Mouse (Mus musculus) heart, postnatal 0 days (tissue): ENCODE results near the gene Lrch1. TPM values are rescaled to one million over a fixed set of nuclear protein-coding genes. Genes with fewer than 3 reads are reported as not detected.

Experiments
- ATAC-seq: fragments of 200-750 bp; cut with Nextera tagmentation; 2 replicates; pipeline ENCODE4 v1.8.0; 2017; ENCODE audit warnings: low read depth, moderate number of reproducible peaks, moderate library complexity; ENCODE audit not compliant: insufficient read depth
- DNase-seq: peaks from one replicate; pipeline ENCODE4 v3.0.0-alpha.2; 2016; ENCODE audit warnings: low spot score
- H3K27ac ChIP-seq: fragments of 300-500 bp; sonication (generic); 2 replicates; pipeline ENCODE4 v1.5.1; 2014; ENCODE audit warnings: low read depth, mild to moderate bottlenecking
- H3K27me3 ChIP-seq: fragments of 300-500 bp; sonication (generic); 2 replicates; pipeline ENCODE4 v1.6.1; 2014; ENCODE audit warnings: low read length, mixed read lengths; ENCODE audit not compliant: control insufficient read depth, insufficient read depth
- H3K36me3 ChIP-seq: fragments of 300-500 bp; sonication (generic); replicated peaks from 2 replicates; pipeline ENCODE4 v1.6.1; 2014; ENCODE audit warnings: low read length, mixed read lengths; ENCODE audit not compliant: control insufficient read depth, insufficient read depth
- H3K4me1 ChIP-seq: fragments of 300-500 bp; sonication (generic); 2 replicates; pipeline ENCODE4 v1.6.1; 2014; ENCODE audit warnings: antibody characterized with exemption; ENCODE audit not compliant: control insufficient read depth, insufficient read depth
- H3K4me2 ChIP-seq: fragments of 300-500 bp; sonication (generic); 2 replicates; pipeline ENCODE4 v1.6.1; 2014; ENCODE audit warnings: low read depth, mild to moderate bottlenecking, low read length, moderate library complexity
- H3K4me3 ChIP-seq: fragments of 300-500 bp; sonication (generic); 2 replicates; pipeline ENCODE4 v1.5.1; 2014; ENCODE audit warnings: low read depth, low read length
- H3K9ac ChIP-seq: fragments of 300-500 bp; sonication (generic); replicated peaks from 2 replicates; pipeline ENCODE4 v1.6.1; 2014; ENCODE audit warnings: low read depth, low read length, mixed read lengths
- H3K9me3 ChIP-seq: fragments of 300-500 bp; sonication (generic); replicated peaks from 2 replicates; pipeline ENCODE4 v1.6.1; 2016; ENCODE audit warnings: low read length; ENCODE audit not compliant: control insufficient read depth
- CTCF ChIP-seq: IDR thresholded peaks from 2 replicates; pipeline ENCODE4 v1.5.1; 2016; ENCODE audit warnings: antibody characterized with exemption, control low read depth, low read depth
- EP300 ChIP-seq: IDR thresholded peaks from 2 replicates; pipeline ENCODE4 v1.6.1; 2016; ENCODE audit warnings: antibody characterized with exemption, low read depth
- WGBS: fragments of 180-500 bp; shearing (Covaris S2); extraction: QIAGEN DNeasy Blood & Tissue Kit; methylation state at CpG from one replicate; pipeline ENCODE4 v1.1.7; 2014; 5-methylcytosine and 5-hydroxymethylcytosine counted together
- polyA plus RNA-seq: library from polyadenylated mRNA; unstranded; fragments of >200 nt; fragmentation: Nextera tagmentation; extraction: Ambion mirVana; gene quantifications from 2 replicates; pipeline ENCODE4 v1.2.1, GENCODE M21; 2015
- total RNA-seq: library from RNA; depleted of rRNA; stranded (reverse); fragments of >200 nt; gene quantifications from 2 replicates; pipeline ENCODE4 v1.2.3, GENCODE M21; 2014; ENCODE audit warnings: low replicate concordance

Gene Lrch1
- total and polyA plus RNA-seq, 2 experiments from 2014 or later = 8.4 to 14.2 TPM

- peaks cover 29% of the 10 kb centered on the region for H3K4me1 ChIP-seq
- H3K36me3 ChIP-seq = 0 out of 2 replicates have a peak, but pooled peaks cover 4% of the 10 kb centered on the region
- no peaks in the 10 kb centered on the region for H3K27me3 ChIP-seq
- no peak for DNase-seq
- no peak overlapping the region for H3K9ac ChIP-seq
- no peaks in the 10 kb centered on the region for H3K9me3 ChIP-seq
- WGBS = 41% methylated on average over 8 of the region's 8 CpGs
- H3K4me3 ChIP-seq = no peak overlapping the region
- TF ChIP-seq EP300 = no peak
- no peak for TF ChIP-seq CTCF
- H3K4me2 ChIP-seq = no peak overlapping the region; the same call in 1 of the 2 replicates
- 0 out of 2 replicates have a peak overlapping the region, but pooled peaks have one; percentile 24 for H3K27ac ChIP-seq
- no peak for ATAC-seq
Observed at GRCm38 (mm10) chr14:74943024-74943423, 4.7 kb downstream of the Lrch1 start.

- Histone ChIP-seq H3K27ac (no peak overlapping the region), H3K4me1 (peaks cover 29% of the 10 kb centered on the region), H3K9me3 (no peaks in the 10 kb centered on the region), H3K4me2 (no peak overlapping the region), H3K9ac (no peak overlapping the region), H3K4me3 (no peak overlapping the region), H3K27me3 (no peaks in the 10 kb centered on the region), H3K36me3 (0 out of 2 replicates have a peak, but pooled peaks cover 4% of the 10 kb centered on the region)
- TF ChIP-seq CTCF (no peak), EP300 (no peak)
- ATAC-seq (no peak), DNase-seq (no peak)
- WGBS = 87% methylated on average over 7 of the region's 7 CpGs
Observed at GRCm38 (mm10) chr14:74941591-74941990, 6.1 kb downstream of the Lrch1 start.

- WGBS = 87% methylated on average over 4 of the region's 4 CpGs
- no peak for ATAC-seq
Observed at GRCm38 (mm10) chr14:74940741-74941140, 6.9 kb downstream of the Lrch1 start.

DNA sequence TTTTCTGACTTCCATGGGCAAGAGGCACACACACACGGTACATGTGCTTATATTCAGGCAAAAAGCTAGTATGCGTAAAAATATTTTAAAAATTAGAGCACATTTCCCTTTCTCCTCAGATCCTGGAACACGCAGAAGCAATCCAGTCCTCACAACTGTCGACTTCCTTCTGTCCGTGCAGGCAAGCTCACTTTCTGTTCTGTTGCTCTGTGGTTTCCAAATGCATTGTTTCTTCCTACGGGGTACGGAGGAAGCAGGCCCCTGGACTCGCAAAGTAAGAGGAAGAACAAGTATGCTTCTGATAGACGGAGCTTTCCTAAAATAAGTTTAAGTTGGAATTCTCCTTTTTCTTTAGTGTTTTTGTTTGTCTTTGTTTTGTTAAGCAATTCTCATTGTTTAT lies 8.3 kb downstream of the Lrch1 start:
- no peak overlapping the region for H3K4me3 ChIP-seq
- no peaks in the 10 kb centered on the region for H3K27me3 ChIP-seq
- ATAC-seq (no peak), DNase-seq (no peak)
- H3K4me1 ChIP-seq = peaks cover 15% of the 10 kb centered on the region; the same call in 1 of the 2 replicates
- H3K9me3 ChIP-seq = no peaks in the 10 kb centered on the region
- peak overlapping the region; percentile 53 for H3K27ac ChIP-seq
- no peak for TF ChIP-seq CTCF
- no peak for TF ChIP-seq EP300
- H3K9ac ChIP-seq = no peak overlapping the region
- H3K4me2 ChIP-seq = peak overlapping the region; percentile 5; the same call in 1 of the 2 replicates
- WGBS = 68% methylated on average over 9 of the region's 9 CpGs
- 0 out of 2 replicates have a peak, but pooled peaks cover 4% of the 10 kb centered on the region for H3K36me3 ChIP-seq

More at GRCm38 (mm10) chr14:74940741-74941140, 6.9 kb downstream of the Lrch1 start:
- Histone ChIP-seq H3K27me3 (no peaks in the 10 kb centered on the region), H3K9ac (no peak overlapping the region), H3K4me3 (no peak overlapping the region), H3K36me3 (0 out of 2 replicates have a peak, but pooled peaks cover 4% of the 10 kb centered on the region), H3K4me2 (no peak overlapping the region), H3K9me3 (no peaks in the 10 kb centered on the region), H3K4me1 (peaks cover 27% of the 10 kb centered on the region), H3K27ac (no peak overlapping the region)
- TF ChIP-seq EP300 = no peak
- no peak for TF ChIP-seq CTCF
- no peak for DNase-seq

DNA sequence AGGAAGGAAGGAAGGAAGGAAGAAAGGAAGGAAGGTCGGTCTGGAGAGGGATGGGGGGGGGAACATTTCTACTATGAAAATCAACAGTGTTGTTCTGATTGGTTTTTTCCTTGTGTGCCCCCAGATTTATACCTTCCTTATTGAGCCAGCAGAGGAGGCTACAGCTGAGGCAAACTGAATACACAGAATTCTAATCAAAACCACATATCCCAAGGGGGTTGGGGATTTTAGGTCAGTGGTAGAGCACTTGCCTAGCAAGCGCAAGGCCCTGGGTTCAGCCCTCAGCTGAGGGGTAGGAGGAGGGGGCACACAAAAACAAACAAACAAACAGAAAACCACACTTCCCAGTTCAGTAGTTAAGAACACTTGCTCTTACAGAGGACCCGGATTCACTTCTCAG lies 8.8 kb downstream of the Lrch1 start:
- 68% methylated on average over 3 of the region's 3 CpGs for WGBS
- Histone ChIP-seq H3K36me3 (0 out of 2 replicates have a peak, but pooled peaks cover 4% of the 10 kb centered on the region), H3K4me1 (peaks cover 12% of the 10 kb centered on the region), H3K27me3 (no peaks in the 10 kb centered on the region), H3K9me3 (no peaks in the 10 kb centered on the region), H3K9ac (no peak overlapping the region), H3K27ac (peak overlapping the region; percentile 53), H3K4me2 (no peak overlapping the region), H3K4me3 (no peak overlapping the region)
- DNase-seq (no peak), ATAC-seq (no peak)
- TF ChIP-seq CTCF (0 out of 2 replicates have a peak, but pooled peaks have one; percentile 3), EP300 (no peak)
